Mouse (Mus musculus): ENCODE data around the gene Usp22. TPM values are rescaled to one million over a fixed set of nuclear protein-coding genes. Genes with fewer than 3 reads are reported as not detected.
"Not testable (repeated sequence)": the region's sequence is repeated elsewhere in the genome, so short reads cannot be mapped to it uniquely, and the experiment has no call there.

Gene Usp22
- total RNA-seq, 2 experiments from 2014 or later, result 42.3 to 57.6 TPM

- not testable (repeated sequence) for DNase-seq (ENCODE audit: low spot score in 2 of 2)
Measured at GRCm38 (mm10) chr11:61192123-61192522, 17.3 kb upstream of the Usp22 start.

- no peak for DNase-seq (ENCODE audit: low spot score in 2 of 2)
Measured at GRCm38 (mm10) chr11:61190776-61191175, 15.9 kb upstream of the Usp22 start.

DNA sequence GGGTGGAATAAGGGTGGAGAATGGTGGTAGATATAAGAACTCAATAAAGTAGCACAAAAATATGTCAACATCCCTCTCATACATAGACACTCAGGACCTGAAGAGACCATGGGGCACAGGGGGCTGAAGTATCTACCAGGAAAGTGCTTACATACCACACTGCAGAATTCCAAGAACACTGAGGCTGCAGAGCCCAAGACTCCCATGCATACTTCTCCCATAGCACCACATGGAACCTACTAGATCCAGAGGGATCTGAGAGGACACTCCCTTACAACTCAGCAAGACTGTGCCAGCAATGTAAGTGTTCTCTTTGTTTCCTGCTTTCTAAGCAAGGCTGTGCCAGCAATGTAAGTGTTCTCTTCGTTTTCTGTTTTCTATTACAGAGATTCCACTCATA is 9.0 kb upstream of the Usp22 start:
- DNase-seq (ENCODE audit: low spot score in 2 of 2), result no peak

DNA sequence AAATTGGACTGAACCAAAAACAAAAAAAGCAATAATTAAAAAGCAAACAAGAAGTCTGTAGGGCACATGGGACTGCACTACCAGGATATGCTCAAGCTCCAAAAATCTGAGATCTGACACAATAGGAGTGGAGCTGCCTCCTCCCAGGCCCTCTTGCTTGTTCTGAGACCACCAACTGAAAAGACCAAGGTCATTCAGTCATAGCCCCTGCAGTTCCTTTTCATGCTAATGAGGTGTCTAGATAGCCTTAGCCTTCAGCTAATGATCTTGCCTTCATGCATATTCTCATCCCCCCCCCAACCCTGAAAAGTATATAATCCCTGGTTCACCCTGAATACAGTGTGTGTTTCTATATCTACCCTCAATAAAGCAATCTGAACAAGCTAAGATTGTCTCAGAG is 6.8 kb upstream of the Usp22 start:
- DNase-seq (ENCODE audit: low spot score in 2 of 2), result no peak

- no peak for DNase-seq (ENCODE audit: low spot score in 2 of 2)
Measured at GRCm38 (mm10) chr11:61180361-61180760, 5.5 kb upstream of the Usp22 start.

DNA sequence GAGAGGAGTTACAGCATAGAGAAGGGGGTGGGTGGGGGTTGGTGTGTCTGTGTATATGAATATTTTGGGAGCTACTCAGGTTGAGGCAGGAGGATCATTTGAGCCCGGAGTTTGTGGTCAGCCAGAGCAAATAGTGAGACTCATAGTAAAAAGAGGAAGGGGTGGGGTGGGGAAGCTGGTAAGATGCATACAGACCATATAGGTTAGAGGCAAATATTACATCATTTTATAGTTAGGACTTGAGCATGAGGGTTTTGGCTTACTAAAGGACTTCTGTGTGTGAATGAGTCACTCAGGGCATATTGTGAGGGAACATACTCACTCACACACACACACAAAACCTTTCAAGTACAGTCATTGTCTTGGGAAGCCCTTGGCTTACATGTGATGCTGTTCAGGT is 1.5 kb upstream of the Usp22 start:
- no peak for DNase-seq (ENCODE audit: low spot score in 2 of 2)

DNA sequence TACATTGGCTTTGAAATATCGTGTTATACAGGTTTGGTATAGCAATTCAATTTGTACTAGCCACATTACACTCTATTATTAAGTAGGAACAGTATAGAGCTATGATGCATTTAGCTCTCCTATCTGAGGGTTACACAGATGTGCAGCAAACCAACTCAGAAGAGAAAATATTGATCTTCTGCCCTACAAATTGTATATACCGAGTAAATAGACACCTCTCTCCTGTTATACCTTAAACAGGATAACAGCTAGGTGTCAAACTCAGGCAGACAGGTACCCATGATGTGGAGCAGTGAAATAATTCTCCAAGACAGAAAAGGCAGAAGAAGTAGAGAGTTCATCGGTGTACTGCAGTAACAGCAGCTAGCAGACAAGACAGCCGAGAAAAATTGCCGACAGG is 923 bp upstream of the Usp22 start:
- DNase-seq (ENCODE audit: low spot score in 2 of 2), result no peak

GRCm38 (mm10) chr11:61174291-61174820 is 499 bp downstream of the Usp22 start:
- peak in 1 of 2 experiments; percentile 55 for DNase-seq (ENCODE audit: low spot score in 2 of 2)

GRCm38 (mm10) chr11:61173477-61173876 is 1.4 kb downstream of the Usp22 start:
- not testable (repeated sequence) for DNase-seq (ENCODE audit: low spot score in 2 of 2)

- DNase-seq (ENCODE audit: low spot score in 2 of 2), result no peak
Measured at GRCm38 (mm10) chr11:61170184-61170583, 4.7 kb downstream of the Usp22 start.

DNA sequence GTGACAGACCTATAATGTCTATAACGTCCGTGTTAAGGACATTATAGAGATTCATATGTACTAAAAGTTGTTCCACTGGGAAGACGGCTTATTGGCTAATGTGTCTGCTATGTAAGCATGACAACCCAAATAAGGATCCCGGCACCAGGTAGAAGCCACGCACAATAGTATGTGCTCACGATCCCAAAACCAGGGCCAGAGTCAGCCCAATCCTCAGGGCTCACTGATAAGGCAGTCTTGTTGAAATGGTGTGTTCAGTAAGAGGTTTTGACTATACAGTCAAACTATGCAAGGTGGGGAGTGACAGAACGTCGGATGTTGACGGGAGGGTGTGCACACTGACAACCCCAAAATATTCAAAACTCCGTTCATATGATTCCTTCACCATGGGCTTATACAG is 10.0 kb downstream of the Usp22 start:
- no peak for DNase-seq (ENCODE audit: low spot score in 2 of 2)

GRCm38 (mm10) chr11:61164366-61164765 is 10.5 kb downstream of the Usp22 start:
- no peak for DNase-seq (ENCODE audit: low spot score in 2 of 2)

DNA sequence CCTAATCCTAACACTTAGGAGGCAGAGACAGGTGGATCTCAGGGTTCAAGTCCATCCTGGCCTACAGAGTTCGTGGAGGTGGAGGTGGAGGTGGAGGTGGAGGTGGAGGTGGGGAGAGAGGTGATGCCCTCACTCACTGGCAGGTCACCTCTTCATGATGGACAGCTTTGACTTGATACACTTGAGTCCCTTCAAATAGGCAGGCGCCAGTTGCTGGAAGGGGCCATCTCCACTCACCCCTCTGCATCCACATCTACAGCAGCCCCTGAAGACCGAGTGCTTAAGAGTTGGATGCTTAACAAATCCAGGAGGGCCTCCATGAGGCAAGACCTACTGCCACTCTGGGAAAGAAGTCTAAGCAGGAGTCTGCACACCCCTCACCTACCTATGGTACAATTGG is 11.5 kb downstream of the Usp22 start:
- DNase-seq (ENCODE audit: low spot score in 2 of 2), result no peak

GRCm38 (mm10) chr11:61162776-61163175 is 12.1 kb downstream of the Usp22 start:
- no peak for DNase-seq (ENCODE audit: low spot score in 2 of 2)

DNA sequence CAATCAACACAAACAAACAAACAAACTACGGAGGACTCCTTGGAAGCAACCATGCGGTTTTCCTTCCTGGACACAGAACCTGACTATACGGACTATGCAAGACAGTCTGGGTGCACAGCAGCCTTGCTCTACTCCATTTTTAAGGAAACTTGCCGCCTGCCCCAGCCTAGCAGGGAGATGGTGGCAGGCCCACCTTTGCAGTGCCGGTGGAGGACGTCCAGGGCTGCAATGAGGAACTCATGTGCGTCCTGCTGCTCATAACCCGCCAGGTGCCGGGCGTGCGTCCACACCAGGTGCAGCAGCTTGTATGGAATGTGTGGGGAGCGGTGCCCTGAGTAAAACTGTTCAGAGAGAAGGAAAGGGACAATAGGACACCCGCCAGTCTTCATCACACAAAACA is 13.7 kb downstream of the Usp22 start:
- DNase-seq (ENCODE audit: low spot score in 2 of 2), result no peak

GRCm38 (mm10) chr11:61159796-61160732 is 14.8 kb downstream of the Usp22 start:
- DNase-seq (ENCODE audit: low spot score in 2 of 2), result no peak

GRCm38 (mm10) chr11:61158141-61158540 is 16.7 kb downstream of the Usp22 start:
- DNase-seq (ENCODE audit: low spot score in 2 of 2), result no peak

- DNase-seq (ENCODE audit: low spot score in 2 of 2), result peak in 1 of 2 experiments; percentile 21
Measured at GRCm38 (mm10) chr11:61155727-61156126, 19.1 kb downstream of the Usp22 start.

DNA sequence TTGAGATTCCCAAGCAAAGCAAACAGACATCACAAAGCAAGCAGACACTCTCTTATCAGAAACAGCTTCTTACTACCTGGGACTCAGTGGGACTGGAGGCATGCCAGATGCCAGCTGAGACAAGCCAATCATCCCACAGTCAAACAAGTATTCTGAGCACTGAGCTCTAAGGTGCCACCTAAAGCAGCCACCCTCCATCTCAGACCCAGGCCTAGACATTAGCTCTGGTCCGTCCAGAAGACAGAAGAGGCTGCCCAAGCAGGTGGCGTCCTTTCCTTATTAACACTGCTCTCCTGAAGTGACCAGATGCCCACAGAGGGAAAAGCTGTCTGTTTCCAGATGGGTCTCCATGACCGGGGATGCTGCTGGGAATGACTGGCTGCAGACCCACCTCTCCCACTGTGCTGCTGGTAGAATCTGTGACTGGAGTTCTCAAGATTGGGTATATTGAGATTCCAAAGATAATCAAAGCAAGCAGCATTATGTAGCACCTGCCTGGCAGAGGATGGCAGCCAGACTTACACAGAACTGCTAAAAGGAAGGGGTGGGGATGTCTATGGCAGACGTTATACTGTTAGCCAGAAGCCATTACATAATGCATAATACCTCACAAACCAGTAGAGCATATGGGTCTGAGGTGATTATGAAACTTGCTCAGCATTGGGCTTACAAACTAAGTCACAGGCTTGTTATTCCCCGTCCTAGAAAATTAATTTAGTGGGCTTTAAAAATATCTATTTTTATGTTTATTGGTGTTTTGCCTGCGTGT is 24.4 kb downstream of the Usp22 start:
- DNase-seq (ENCODE audit: low spot score in 2 of 2), result no peak

DNA sequence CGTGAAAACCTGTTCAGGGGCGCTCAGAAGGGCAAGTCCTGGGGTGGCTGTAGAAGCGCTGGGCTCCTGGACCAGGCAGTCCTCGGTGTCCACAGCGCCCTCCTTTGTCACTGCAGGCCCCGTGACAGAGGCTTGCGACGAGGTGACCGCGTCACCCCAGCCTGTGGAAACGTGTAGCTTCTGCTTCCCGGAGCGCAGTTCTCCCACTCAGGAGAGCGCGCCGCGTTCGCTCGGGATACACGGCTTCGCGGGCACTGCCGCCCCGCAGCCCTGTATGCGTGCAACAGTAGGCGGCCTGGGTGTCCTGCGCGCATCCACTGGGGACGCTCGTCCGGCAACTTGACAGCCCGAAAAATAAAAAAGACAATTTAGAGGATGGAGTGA is 27.6 kb downstream of the Usp22 start:
- peak; percentile 36 to 41 for DNase-seq (ENCODE audit: low spot score in 2 of 2)

DNA sequence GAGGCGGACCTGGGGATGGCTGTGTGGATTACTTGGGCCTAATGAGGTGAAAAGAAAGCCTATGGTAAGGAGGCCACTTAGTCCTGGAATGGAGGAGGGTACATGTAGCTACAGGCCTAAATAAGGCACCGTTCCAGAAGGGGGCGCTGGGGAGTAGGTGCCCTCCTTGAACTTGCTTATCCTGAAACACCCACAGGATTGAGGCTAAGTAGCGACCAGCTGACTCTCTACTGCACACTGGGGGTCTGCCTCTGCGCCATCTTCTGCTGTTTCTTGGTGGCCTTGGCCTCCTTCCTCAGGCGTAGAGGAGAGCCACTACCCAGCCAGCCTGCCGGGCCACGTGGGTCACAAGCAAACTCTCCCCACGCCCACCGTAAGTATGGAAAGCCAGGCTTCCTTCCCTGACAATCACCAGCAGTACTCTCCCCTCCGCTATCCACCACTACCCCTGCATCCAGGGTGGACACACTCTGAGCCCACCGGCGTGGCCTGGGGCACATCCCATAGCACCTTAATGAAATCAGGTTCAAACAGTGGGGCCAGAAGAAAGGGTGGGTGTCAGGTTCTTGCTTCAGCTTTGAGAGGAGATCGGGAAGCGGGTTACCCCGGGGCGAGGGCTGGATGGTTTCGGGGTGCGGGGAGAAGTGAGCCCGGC is 28.1 kb downstream of the Usp22 start:
- peak; percentile 26 to 43 for DNase-seq (ENCODE audit: low spot score in 2 of 2)

Measured in adrenal gland, adult 18-20 months (tissue).